Mouse (Mus musculus) urinary bladder, adult 2 months (tissue): ENCODE data around the gene 2310079G19Rik. TPM values are rescaled to one million over a fixed set of nuclear protein-coding genes. Genes with fewer than 3 reads are reported as not detected.

Source experiments
- DNase-seq: peaks from one replicate; pipeline ENCODE4 v3.0.0; 2022; ENCODE audit warnings: low spot score
- polyA plus RNA-seq: library from polyadenylated mRNA; depleted of rRNA; stranded (reverse); fragments of >200 nt; gene quantifications from 2 replicates; pipeline ENCODE4 v1.2.3, GENCODE M21; 2012; rRNA removed

The 2310079G19Rik gene
- polyA plus RNA-seq = not detected in 2 replicates

DNA sequence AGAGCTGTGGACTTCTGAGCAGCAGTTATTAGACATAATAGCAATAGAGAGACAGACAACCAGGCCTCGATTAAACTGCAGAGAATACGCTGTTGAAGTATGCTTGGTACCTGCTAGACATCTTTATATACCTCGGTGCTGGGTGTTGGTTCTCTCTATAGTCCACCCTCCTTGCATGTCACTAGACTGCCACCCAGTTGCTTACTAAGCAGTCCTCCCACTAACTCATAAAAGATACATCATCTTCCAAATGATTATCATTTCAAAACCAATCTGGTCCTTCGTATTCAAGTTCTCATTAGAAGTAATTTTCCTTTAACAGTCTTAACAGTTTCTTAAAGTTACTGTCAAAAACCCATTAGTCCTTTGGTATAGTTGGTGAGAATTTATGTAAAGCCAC lies at the start of gene 2310079G19Rik:
2310079G19Rik (minus strand) TSS at position 101 of the 400 bp plus-strand sequence.
- no peak for DNase-seq

- DNase-seq = no peak
Measured at GRCm38 (mm10) chr16:88671571-88671970, 44.1 kb upstream of the 2310079G19Rik start, which contains the start of gene Krtap27-1. TSS of gene Krtap27-1 (minus strand) at chr16:88671671.

DNA sequence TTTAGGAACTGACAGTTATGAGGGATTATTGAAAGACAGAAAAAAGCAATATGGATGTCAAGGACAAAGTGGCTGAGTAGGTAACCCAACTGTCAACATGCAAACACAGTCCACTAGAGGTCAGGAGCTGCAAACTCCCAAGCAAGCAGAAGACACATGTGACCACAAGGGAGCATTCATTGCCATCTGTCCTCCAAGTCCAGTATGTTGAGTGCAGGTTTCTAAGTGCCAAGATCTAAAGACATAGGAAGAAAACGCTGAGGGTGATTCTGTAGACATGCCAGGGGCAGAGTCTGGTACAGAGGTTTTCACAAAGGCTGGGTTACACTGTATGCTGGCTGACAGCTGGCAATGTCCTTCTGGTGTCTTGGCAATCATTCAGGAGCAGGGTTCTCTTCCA lies 30.0 kb upstream of the 2310079G19Rik start:
- no peak for DNase-seq

- no peak for DNase-seq
Measured at GRCm38 (mm10) chr16:88651952-88652351, 24.5 kb upstream of the 2310079G19Rik start.

DNA sequence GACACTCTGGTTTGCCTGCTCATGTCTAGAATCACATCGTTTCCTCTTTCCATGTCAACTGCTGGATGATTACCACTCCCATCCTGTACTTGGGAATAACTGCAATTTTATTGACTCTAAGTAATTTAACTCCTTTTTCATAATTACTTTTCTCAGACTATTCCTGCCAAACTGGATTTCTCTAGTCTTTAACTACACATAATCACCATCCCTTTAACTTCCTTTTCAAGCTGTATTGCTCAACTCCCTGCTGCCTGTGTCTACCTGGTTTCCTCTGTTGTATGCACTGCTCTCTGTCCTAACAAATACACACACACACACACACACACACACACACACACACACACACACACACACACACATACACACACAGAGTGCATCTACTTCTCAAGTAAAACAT lies 23.6 kb upstream of the 2310079G19Rik start:
- DNase-seq = no peak

DNA sequence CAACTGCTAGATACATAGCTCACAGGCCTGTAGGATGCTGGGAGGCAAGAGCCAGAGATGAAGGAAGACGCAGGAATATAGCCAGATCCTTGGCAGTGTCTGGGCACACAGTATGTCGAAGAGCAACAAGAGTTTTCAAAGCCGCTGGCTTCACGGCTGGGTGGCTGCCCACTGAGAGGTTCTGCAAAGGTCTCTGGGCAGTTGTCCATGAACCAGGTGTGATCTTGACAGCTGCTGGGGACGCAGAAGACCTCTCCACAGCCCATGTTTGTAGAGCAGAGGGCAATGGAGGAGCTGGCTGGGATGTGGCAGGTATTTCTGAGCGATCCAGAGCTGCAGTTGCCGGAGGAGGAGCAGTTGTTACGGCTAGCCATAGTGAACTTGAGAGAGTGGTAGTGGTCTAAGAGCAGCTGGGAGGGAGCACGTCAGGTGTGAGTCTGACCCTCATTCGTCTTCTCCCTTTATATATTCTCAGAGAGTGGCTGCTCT lies 19.9 kb upstream of the 2310079G19Rik start, which contains the start of gene Krtap26-1:
Krtap26-1 (minus strand) TSS at position 439 of the 489 bp plus-strand sequence.
- no peak for DNase-seq

DNA sequence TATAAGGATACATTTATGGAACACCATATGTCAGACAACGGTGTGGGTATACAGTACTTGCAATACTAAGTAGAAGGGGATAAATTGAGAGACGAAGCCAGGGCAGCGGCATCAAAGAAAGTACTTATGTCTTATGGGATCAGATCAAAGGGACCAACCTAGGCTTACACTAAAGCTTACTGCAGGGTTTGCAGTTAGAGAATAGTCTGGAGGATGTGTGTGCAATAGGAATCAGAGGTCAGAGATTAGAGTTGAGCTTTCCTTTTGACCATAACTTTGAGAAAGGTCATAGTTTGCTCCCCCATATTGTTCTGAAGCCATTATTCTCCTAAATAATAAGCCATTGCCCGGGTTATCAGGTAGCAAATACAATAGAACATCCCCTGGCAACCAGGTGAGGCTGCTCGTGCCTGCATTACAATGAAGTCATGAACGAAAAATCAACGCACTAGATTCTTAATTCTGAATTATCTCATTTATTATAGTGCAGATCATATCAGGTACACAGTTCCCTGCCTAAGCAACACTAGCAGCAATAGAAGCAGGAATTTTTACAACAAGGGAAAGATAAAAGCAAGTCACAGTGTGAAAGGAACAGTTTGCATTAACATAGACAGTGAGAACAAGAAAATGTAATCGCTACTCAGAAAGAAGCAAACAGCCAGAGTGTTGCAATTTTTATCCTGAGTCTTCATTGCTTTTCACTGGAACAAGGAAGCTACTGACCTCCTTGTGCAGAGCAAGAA lies 19.1 kb upstream of the 2310079G19Rik start:
- DNase-seq = no peak

GRCm38 (mm10) chr16:88640053-88640452 lies 12.6 kb upstream of the 2310079G19Rik start:
- no peak for DNase-seq

DNA sequence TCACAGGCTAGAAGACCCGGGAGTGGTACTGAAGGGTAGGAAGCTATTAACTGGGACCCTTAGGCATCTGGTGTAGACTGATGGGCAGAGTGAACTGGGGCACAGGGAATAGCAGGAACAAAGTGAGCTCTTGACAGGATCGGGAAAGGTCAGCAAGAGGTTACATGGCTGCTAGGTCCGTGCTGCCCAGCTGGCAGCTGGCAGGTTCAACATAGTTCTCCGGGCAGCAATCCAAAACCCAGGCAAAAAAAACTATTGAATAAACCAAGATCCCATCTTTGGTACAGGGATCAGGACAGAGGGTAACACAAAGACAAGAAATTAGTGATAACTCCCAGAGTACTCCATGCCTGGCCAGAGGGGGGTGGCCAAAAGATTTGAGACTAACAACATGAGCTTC lies 7.7 kb upstream of the 2310079G19Rik start:
- DNase-seq = no peak

DNA sequence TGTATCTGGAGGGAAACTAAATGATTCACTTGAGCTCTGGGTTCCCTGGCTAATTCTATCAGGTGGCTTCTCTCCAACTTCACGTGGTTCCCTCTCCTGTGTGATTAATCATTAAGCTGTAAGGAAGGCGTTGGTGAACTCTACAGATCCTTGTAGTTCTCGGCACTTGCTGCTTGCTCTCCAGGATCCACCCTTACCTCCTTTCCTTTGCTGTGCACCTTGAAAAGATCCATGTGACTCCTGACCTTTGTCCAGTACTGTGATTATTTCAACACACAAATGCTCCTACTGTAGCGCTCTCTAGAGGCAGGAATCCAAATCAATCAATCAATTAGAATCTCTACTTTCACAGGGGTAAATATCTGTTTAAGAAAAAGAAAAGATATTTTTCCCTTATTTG lies 4.0 kb upstream of the 2310079G19Rik start:
- no peak for DNase-seq

DNA sequence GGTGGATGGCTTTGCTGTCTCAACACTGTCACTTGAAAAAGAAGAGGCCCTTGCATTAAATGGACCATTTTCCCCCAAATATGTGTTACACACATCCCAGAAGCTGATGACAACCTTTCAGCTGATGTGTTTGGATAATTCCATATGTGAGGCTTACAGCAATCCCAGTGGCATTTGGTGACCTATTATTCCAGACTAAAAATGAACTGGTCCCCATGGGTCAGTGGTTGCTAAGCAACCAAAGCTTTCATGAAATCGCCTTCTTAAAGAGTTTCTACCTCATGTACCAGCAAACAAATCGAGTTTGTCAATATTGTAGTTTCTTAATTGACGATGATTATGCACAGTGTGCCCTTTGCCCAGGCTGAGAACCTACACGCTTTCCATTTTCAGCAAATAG lies 14.8 kb downstream of the 2310079G19Rik start:
- DNase-seq = no peak

- DNase-seq = no peak
Measured at GRCm38 (mm10) chr16:88611922-88612321, 15.5 kb downstream of the 2310079G19Rik start, which contains the start of gene Krtap24-1. TSS of gene Krtap24-1 (minus strand) at chr16:88612279.

DNA sequence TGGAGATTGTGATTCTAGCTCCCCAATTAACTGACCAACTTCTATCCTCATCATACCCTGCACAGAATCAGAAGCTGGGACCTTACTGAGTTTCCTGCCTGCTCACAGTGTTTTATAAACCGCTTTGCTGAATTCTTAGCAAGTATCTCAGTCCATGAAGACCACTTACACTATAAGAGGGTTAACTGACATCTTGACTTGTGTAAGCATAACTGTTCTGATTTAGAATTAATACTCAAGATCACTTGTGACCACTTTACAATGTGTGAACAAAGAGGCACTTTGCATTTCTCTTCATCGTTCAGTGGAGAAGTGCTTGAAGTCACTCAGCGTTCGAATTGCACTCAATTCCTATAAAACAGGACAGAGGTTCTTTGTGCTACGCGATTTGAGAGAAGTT lies 22.9 kb downstream of the 2310079G19Rik start:
- no peak for DNase-seq

- no peak for DNase-seq
Measured at GRCm38 (mm10) chr16:88602464-88602863, 25.0 kb downstream of the 2310079G19Rik start.

DNA sequence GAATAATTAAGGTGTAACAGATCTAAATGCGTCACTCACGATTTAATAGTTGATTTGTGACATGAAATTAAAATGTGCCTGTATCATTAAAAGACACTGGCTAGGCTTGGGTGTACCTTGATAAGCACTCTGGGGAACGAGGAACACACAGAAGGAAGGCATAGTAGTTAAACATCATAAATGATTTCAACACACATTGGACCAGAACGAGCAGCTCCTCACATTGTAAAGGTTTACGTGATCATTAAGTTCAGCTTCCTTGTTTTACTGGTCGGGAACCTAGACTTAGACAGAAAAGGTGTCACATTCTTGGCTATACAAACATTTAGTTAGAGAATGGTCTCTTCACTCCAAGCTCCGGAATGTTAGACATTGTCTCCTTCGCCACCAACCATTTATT lies 27.2 kb downstream of the 2310079G19Rik start:
- DNase-seq = no peak

DNA sequence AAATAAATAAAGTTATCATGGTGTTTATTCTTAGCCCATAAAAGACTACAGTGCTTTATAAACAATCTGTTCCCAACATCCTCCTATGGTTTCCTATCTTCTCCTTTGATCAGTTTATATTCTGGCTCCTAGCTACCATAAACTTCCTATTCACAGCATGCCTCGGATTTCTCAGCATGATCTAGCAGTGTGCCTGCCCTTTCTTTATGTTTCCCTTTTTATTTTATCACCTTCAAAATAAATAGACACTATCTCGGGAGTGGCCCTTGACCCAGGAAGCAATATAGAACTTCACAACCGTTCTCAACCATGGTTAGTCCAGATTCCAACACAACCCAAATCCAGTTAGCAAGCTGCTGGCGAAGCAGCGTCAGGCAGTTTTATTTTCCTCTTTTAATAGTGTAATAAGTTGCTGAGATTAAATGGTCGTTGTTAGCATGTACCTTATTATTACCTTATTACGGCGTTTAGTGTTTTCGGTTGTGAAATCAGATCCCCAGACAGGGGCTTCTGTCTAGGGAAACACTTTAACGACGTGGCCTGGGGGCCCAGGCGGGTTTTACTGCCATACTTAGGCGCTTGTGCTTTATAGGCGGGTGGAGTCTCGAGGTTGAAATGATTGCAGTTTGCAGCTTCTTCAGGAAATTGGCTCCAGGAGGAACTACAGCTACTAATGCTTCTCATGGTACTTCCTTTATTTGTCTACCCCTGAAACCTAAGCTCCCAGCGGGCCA lies 27.8 kb downstream of the 2310079G19Rik start:
- DNase-seq = no peak

- no peak for DNase-seq
Measured at GRCm38 (mm10) chr16:88592758-88593157, 34.7 kb downstream of the 2310079G19Rik start.

DNA sequence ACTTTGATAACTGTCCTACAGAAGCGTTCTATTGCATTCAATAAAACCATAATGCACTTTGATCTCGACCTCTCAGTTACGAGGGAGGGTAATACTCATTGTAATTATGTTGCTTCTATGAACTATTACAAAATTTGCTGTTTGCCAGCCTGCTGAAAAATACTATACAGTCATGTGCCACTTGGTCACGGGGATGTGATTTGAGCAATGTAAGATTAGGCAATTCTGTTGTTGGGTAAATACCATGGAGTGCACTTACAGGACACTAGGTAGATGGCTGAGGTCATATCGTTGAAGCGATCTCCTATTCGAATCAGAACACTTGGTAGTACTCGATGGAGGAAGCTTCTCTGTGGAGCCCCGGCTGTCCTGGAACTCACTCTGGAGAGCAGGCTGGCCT lies 44.1 kb downstream of the 2310079G19Rik start:
- DNase-seq = no peak
